Mouse (Mus musculus) monocyte, adult 5-6 weeks (primary cell): ENCODE data around the gene Atp8b4. TPM values are rescaled to one million over a fixed set of nuclear protein-coding genes. Genes with fewer than 3 reads are reported as not detected.

ENCODE experiments used
- ATAC-seq: fragments of 153-309, 156-312 bp; replicated peaks from 2 replicates; pipeline ENCODE4 v1.8.0; 2017; ENCODE audit warnings: mild to moderate bottlenecking; ENCODE audit not compliant: low TSS enrichment, insufficient number of reproducible peaks, severe bottlenecking, poor library complexity, low FRiP score
- total RNA-seq: library from RNA; stranded (forward); fragments of 200-1000, 200-491, 200-594 nt; gene quantifications from 3 replicates; pipeline ENCODE4 v1.2.3, GENCODE M21; 2017

Atp8b4 gene
- total RNA-seq, 1 experiment from 2014 or later: 75.4 TPM

DNA sequence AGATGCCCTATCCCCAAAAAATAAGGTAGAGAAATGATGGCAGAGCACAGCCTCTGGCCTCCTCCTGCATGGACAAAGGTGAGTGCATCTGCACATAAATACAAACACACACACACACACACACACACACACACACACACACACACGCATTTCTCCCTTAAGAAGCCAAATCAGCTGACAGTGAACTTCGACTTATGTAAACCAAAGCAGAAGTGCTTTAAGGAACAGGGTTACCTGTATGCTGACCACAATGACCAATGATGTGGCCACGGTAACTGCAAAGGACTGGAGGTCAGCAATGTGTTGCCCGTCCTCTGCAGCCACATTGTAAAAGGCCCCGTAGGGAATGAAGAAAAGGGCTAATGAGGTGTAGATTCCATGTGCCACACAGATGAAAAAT lies 163.3 kb downstream of the Atp8b4 start:
- no peak for ATAC-seq

DNA sequence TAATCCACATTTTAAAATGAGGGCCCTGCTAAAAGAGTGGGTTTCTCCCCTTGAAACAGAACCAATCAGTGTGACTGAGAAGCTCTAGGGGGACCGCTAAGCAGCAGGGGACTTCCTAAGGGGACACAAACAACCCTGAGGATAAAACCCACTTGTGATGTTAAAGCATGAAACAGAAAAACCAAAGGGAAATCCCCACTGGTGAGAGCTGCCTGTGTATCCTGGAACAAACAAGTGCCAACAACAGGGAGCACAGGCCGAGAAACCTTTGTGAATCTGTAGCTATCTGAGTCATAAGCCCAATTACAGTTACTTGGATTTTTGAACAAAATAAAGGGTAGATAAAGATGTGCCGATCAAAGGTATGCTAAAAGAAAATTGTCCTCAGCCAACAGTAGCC lies 168.7 kb downstream of the Atp8b4 start:
- no peak for ATAC-seq

DNA sequence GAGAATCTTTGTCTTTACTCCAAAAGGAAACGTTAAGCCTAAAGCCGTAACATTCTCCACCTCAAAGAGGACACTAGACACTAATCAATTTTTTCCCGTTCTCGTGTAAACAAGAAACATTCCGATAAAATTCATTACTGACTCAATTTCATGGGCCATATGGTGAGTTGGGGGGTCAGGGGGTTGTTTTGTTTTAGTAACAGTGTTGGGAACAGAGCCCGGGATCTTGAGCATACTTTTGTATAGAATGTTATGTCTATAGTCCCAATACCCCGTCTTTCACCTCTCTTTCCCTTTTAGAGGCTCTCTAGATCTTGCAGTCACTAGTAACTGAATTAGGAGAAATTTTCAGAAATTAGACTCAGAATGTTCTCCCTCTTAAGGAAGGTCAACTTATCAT lies 177.3 kb downstream of the Atp8b4 start:
- no peak for ATAC-seq

DNA sequence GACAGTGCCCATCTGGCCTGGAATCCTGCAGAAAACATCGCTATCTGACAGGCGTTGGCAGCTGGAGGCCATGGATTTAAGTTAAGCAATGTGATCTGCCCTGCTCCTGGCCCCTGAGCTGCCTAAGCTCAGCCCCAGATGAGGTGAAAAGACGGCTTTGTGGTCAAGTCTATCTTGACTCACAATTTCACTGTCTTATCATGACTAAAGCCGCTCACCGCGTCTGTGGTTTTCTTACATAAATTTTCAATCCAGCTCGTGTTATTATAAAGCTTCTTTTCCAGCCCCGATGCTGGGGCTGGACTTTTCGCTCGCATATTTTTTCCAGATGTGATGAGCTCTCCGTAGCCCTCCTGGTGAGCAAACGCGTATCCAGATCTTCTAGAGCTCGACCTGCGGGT lies 177.8 kb downstream of the Atp8b4 start:
- no peak for ATAC-seq

DNA sequence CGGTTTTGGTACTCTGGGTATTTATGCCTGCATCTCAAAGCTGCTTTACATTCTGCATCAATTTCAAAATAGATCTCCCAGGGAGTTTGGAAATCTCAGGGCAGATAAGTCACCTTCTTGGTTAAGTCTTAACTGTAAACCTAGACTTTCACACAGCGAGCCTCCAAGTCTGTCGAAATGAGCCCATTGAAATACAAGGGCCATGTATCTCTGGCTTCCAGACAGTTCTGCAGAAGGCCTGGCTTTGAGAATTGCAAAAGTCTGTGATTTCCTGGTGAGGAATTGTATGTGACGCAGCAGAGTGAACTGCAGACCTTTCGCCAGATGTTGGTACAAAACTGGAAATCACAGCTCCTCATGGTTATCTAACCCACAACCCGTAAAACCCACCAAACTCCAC lies 182.4 kb downstream of the Atp8b4 start:
- no peak for ATAC-seq

DNA sequence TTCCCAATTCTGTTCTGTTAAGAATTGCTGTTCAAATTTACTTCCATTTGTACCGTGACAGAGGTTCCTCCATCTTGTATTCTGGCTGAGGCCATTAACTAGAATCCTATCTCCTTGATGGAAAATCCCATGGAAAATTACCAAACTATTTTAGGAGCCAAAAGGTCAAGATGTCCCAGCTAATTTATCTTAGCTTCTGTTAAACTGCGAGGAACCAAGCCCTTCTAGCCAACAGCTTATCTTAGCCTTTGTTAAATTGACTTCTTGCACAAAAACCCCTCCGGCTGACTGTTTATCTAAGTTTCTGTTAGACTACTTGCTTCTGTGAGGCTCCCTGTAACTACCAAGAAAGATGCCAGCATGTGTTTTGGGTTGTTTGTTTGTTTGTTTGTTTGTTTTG lies 183.5 kb downstream of the Atp8b4 start:
- ATAC-seq: no peak

DNA sequence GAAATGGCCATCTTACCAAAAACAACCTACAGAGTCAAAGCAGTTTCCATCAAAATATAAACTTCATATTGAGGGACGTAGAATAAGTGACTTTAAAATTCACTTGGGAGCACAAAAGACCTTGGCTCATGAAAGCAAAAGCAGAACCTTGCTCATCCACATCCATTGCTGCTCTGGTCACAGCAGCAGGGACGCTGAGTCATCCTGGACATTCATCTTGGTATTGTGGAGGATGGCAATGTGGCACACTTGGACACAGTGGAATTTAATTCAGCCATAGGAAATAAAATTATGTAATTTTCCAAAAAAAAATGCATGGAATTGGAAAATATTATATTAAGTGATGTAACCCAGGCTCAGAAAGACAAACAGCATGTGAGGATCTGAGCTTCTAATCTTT lies 184.1 kb downstream of the Atp8b4 start:
- no peak for ATAC-seq

DNA sequence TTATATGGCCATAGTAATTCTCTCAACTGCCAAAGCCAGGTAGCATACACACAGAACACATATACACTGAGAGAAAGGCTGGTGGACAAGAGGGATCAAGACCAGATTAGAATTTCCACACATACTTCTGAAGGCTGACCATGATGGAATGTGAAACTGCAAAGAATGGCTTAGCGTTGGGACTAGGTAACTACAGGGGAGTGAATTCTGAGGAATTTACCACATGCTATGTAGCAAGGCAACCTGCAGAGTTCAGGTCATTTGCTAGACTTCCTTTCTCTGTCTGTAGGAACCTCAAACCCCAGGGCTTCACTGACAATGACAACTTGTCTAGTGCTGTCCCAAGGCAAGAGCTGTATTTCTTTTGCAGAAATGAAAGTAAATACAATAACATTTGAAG lies 189.4 kb downstream of the Atp8b4 start:
- ATAC-seq: no peak

DNA sequence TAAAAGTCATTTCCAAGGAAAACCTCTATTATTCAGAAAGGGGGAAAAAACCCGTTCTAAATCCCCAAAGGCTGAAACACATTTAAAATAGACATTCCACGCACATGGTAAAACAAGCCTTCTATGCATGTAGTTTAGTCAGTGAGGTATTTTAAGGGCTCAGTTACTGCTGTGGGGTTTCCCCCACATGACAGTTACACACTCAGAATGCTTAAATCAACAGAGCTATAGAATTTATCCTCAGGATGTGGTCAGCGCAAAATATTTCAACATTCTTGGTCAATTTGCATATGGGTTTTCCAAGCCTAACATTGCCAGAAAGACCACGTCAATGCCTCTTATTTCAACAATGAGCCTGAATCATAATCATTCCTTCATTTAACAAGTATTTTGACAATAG lies 190.5 kb downstream of the Atp8b4 start:
- no peak for ATAC-seq

DNA sequence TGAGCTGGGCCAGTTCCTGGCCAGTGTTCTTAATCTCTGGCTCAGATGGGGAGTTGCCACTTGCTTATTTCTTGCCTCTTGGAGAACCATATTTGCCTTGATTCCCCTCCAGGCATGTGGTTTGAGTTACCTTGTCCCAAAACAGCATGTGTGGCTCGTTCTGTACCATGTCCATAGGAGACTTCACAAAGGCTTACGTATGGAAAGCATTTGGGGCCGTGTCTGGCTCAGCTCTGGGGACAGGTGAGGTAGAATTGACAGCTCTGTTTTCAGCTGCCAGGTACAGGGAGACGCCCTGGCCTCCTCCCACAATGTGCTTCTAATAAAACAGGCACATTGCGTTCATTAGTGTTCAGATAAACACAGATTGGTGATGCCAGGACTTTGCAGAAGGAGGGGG lies 195.9 kb downstream of the Atp8b4 start:
- ATAC-seq: no peak

DNA sequence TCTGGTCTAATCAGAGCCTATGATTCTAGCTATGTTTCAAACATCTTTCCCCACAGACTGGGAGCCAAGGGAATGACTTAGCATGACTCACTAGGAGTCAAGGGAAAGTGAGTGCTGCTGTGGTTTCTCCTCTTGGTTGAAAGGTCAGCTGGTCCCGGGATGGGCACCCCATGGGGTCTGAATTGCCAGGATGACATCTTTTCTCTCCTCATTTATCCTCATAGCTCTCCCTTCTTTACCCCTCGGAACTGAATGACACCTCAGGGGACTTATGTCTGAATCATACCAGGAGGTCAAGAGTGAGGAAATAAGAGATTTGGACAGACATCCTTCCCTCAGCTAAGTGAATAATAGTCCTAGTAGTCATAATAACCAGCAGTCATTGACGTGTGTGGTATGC lies 197.2 kb downstream of the Atp8b4 start:
- ATAC-seq: no peak

DNA sequence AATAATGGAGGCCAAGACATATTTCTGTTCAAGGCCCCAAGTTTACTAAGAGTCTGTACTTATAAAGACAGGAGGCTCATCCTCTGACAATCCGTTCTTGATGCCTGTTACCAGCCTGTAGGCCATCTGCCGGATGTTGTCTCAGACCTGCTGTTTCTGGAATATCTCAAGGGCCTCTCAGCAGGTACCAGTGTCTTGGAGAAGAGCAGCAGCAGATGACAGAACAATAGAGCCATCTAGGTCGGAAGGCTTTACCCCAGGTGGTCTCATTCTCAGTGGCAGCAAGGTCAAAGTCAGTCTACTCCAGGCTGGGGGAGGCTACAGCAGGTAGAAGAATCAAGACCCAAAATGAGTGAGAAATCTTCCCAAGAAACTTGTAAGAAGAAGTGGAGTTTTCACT lies 198.1 kb downstream of the Atp8b4 start:
- no peak for ATAC-seq

DNA sequence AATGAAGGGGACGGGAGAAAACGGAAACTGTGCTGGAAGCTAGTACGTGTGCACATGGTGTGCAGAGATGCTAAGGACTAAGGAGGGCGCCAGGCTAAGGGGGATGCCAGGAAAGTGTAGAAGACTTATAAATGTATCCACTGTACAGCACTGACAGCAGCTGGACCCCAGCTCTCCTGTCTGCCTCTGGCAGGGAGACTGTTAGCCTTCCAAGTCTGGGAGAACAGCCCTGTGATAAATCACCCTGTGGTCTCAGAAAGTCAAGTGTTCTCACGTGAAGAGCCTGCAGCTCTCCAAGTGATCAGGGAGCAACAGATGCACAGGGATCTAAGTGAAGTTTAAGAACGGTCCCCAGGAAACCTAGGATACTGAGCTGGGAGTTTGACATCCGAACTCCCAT lies 209.8 kb downstream of the Atp8b4 start:
- ATAC-seq: no peak

DNA sequence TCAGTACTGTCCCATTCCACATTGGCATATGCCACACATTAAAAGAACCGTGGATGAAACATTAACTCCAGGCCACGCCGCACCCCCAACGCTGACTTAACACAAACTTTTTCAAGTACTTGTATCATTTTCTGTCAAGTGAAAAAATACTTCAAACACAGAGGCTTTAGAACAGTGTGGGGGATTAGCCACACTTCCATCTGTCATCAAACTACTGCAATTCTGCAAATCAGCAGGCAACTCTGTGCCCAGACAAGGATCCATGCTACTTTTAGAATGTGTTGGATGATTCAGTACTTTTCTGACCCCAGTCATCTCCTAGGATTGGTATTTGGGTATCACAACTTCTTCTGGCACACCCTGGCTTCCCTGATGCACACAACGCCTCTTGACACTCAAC lies 212.5 kb downstream of the Atp8b4 start:
- ATAC-seq: no peak

DNA sequence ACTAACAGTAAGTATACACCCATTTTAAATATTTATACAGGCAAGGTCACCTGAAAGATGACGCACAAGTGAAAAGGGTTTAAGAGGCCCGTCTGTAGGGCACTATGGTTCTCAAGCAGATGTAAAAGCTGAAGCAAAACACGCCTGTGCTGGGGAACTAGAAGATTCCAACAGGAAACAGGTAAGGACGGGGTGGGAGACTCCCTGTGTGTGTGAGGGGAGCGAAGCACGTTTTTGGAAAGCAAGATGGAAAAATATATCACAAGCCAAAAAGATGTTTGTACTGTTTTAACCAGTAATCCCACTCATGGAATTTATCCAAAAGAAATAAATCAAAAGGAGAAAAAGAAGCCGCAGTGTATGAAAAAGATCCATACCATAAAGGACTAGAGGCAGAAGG lies 214.1 kb downstream of the Atp8b4 start:
- no peak for ATAC-seq

DNA sequence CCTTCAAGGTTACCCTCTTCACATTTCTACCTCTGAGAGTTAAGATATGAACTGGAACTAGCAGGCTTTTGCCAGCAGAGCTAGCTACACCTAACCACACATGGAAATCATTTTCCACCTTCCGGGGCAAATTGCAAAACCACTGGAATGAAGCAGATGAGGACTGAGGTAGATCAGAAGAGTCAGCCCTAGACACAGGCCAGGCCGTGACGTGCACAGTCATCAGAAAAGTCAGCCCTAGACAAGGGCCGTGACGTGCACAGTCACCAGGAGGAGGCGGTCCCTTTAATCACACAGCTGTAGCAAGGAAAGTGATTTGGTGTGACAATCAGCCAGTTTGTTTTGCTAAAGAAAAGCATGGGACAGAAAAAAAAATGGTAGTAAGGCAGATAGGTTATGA lies 216.4 kb downstream of the Atp8b4 start:
- ATAC-seq: no peak

DNA sequence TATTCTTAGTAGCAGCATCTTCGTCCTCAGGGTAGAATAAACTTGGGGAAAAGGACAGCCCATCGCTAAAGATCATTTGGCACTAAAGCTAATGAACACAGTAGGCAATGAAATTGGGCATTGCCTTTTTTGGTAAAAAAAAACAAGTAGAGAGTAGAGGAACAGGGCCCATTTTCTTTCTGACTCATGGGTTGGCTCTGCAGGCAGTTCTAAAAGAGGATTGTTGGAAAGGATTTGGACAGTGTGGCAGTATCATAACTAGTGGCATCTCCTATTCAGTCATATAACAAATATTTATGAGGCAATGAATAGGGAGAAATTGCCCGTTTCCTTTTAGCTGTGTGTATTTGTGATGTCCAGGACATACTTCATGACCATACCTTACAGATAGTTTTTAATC lies 217.4 kb downstream of the Atp8b4 start:
- no peak for ATAC-seq

DNA sequence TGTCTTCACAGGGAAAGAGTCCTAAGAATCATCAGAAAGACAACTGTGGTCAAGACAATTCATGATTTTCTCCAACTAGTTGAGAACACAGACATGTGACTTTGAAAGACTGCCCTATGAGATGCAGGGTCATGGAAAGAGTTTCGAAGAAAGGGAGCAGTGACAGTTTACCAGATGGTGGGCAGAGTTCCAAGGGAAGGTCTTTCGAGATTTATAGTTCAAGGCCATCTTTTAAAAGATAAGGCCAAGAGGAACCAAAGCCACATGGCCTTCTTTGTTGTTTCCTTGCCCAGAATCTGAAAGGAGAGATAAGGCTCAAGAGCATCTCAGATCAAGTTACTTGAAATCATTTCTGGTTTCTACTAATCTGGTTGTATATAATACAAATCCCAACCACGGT lies 225.0 kb downstream of the Atp8b4 start:
- no peak for ATAC-seq

DNA sequence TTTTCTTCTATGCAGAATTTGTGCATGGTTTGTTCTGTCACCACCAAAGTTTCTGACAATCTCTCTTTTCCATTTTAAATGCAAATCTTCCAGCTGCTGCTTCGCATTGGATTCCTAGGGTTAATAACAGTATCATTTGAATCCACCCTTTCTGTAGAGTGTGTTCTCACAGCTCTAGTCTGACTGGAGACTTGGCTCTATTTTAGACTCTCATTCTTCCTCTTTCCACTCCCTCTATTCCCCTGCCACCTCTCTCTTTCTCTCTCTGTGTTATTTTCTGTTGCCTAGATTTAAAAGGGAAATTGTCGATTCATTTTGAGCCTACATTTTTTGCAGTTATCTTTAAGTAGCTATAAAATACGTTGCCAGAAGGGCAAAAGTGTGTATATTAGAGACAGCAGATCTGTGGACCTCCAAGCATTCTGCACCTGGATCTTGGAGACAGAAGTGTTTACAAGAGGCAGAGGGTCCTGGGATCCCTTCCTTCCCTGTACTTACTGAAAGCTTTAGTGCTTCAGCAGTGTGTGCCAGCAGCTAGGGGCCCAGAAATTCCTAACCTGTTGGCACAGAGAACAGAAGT lies 225.6 kb downstream of the Atp8b4 start:
- no peak for ATAC-seq

DNA sequence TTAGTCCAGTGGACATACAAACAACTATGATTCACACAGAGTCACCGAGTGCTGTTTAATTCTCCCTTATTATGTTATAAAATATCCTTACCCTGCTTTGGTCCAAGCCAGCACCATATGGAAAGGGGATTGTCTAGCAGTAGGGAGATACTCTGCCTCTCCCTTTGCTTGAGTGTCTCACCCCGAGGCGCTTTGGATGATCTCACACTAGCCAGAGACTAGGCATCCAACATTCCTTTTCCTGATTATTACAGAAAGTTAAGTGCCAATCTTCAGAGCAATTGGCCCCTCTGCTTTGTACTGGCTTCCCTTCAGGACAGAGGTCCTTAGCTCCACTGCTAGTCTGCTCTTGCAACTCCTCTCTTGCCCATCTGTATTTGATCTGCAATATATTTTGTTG lies 226.2 kb downstream of the Atp8b4 start:
- no peak for ATAC-seq
